Mouse (Mus musculus) forebrain, embryonic 15.5 days (tissue): ENCODE data around the gene Chmp5. TPM values are rescaled to one million over a fixed set of nuclear protein-coding genes. Genes with fewer than 3 reads are reported as not detected.

ENCODE experiments used
- ATAC-seq: fragments of 200-750 bp; cut with Nextera tagmentation; replicated peaks from 2 replicates; pipeline ENCODE4 v1.8.0; 2017; ENCODE audit warnings: mild to moderate bottlenecking, moderate TSS enrichment, moderate library complexity
- H3K27ac ChIP-seq: fragments of 300-500 bp; sonication (generic); replicated peaks from 2 replicates; pipeline ENCODE4 v1.5.1; 2015; ENCODE audit warnings: mild to moderate bottlenecking, inconsistent platforms
- H3K27me3 ChIP-seq: fragments of 300-500 bp; sonication (generic); 2 replicates; pipeline ENCODE4 v1.6.1; 2015; ENCODE audit warnings: inconsistent platforms
- H3K36me3 ChIP-seq: fragments of 300-500 bp; sonication (generic); 2 replicates; pipeline ENCODE4 v1.6.1; 2015; ENCODE audit warnings: mild to moderate bottlenecking, inconsistent platforms
- H3K4me1 ChIP-seq: fragments of 300-500 bp; sonication (generic); 2 replicates; pipeline ENCODE4 v1.6.1; 2015; ENCODE audit warnings: inconsistent platforms
- H3K4me2 ChIP-seq: fragments of 300-500 bp; sonication (generic); replicated peaks from 2 replicates; pipeline ENCODE4 v1.6.1; 2015; ENCODE audit warnings: mild to moderate bottlenecking, inconsistent platforms
- H3K4me3 ChIP-seq: fragments of 300-500 bp; sonication (generic); 2 replicates; pipeline ENCODE4 v1.5.1; 2015; ENCODE audit warnings: mild to moderate bottlenecking, inconsistent platforms
- H3K9ac ChIP-seq: fragments of 300-500 bp; sonication (generic); replicated peaks from 2 replicates; pipeline ENCODE4 v1.6.1; 2015; ENCODE audit warnings: mild to moderate bottlenecking, inconsistent platforms
- H3K9me3 ChIP-seq: fragments of 300-500 bp; sonication (generic); 2 replicates; pipeline ENCODE4 v1.6.1; 2016; ENCODE audit warnings: inconsistent platforms
- WGBS: fragments of 180-500 bp; shearing (Covaris S2); methylation state at CpG from one replicate; pipeline ENCODE4 v1.1.7; 2015; ENCODE audit warnings: mixed read lengths; 5-methylcytosine and 5-hydroxymethylcytosine counted together
- polyA plus RNA-seq: library from polyadenylated mRNA; unstranded; fragments of >200 nt; fragmentation: Nextera tagmentation; extraction: Ambion mirVana; gene quantifications from 2 replicates; pipeline ENCODE4 v1.2.1, GENCODE M21; 2015

Gene Chmp5
- polyA plus RNA-seq, 1 experiment from 2014 or later: 178 TPM

GRCm38 (mm10) chr4:40955942-40956341, 7.7 kb downstream of the Chmp5 start:
- WGBS: 95% methylated on average over 6 of the region's 6 CpGs
- Histone ChIP-seq H3K4me3 (no peak overlapping the region), H3K27me3 (no peaks in the 10 kb centered on the region), H3K9me3 (no peaks in the 10 kb centered on the region), H3K36me3 (peaks cover 85% of the 10 kb centered on the region), H3K4me2 (no peak overlapping the region), H3K4me1 (no peaks in the 10 kb centered on the region), H3K27ac (no peak overlapping the region), H3K9ac (no peak overlapping the region)
- ATAC-seq: no peak

GRCm38 (mm10) chr4:40963536-40963935, 15.3 kb downstream of the Chmp5 start:
- H3K9me3 ChIP-seq: no peaks in the 10 kb centered on the region
- no peak for ATAC-seq
- H3K4me2 ChIP-seq: no peak overlapping the region
- 83% methylated on average over 3 of the region's 3 CpGs for WGBS
- H3K27me3 ChIP-seq: no peaks in the 10 kb centered on the region
- peaks cover 84% of the 10 kb centered on the region for H3K36me3 ChIP-seq
- H3K27ac ChIP-seq: no peak overlapping the region
- no peak overlapping the region for H3K4me3 ChIP-seq
- no peaks in the 10 kb centered on the region for H3K4me1 ChIP-seq
- no peak overlapping the region for H3K9ac ChIP-seq

- H3K27ac ChIP-seq: no peak overlapping the region
- H3K9me3 ChIP-seq: no peaks in the 10 kb centered on the region
- peaks cover 33% of the 10 kb centered on the region for H3K36me3 ChIP-seq
- no peak overlapping the region for H3K9ac ChIP-seq
- peaks cover 26% of the 10 kb centered on the region for H3K4me1 ChIP-seq
- no peak overlapping the region for H3K4me3 ChIP-seq
- no peak for ATAC-seq
- H3K27me3 ChIP-seq: no peaks in the 10 kb centered on the region
- 87% methylated on average over 4 of the region's 4 CpGs for WGBS
- H3K4me2 ChIP-seq: no peak overlapping the region
Measured at GRCm38 (mm10) chr4:40969161-40969560, 21.0 kb downstream of the Chmp5 start.

- peaks cover 26% of the 10 kb centered on the region for H3K4me1 ChIP-seq
- peaks cover 27% of the 10 kb centered on the region for H3K36me3 ChIP-seq
- H3K9ac ChIP-seq: peak overlapping the region; percentile 87
- ATAC-seq: peak; percentile 47
- peak overlapping the region; percentile 88 for H3K4me2 ChIP-seq
- H3K27me3 ChIP-seq: no peaks in the 10 kb centered on the region
- H3K4me3 ChIP-seq: peak overlapping the region; percentile 87
- no peaks in the 10 kb centered on the region for H3K9me3 ChIP-seq
- WGBS: 11% methylated on average over 11 of the region's 13 CpGs
- peak overlapping the region; percentile 91 for H3K27ac ChIP-seq
Measured at GRCm38 (mm10) chr4:40969781-40970591, 21.8 kb downstream of the Chmp5 start.

GRCm38 (mm10) chr4:40970592-40970841, 22.3 kb downstream of the Chmp5 start:
- Histone ChIP-seq H3K36me3 (peaks cover 24% of the 10 kb centered on the region), H3K9me3 (no peaks in the 10 kb centered on the region), H3K4me3 (peak overlapping the region; percentile 87), H3K4me2 (peak overlapping the region; percentile 88), H3K4me1 (peaks cover 26% of the 10 kb centered on the region), H3K27ac (peak overlapping the region; percentile 91), H3K27me3 (no peaks in the 10 kb centered on the region), H3K9ac (peak overlapping the region; percentile 87)
- no peak for ATAC-seq
- WGBS: 0% methylated on average over 15 of the region's 16 CpGs

GRCm38 (mm10) chr4:40970842-40971701, 22.9 kb downstream of the Chmp5 start, which contains the start of gene Nfx1:
Nfx1 (plus strand) TSS chr4:40970906.
- Histone ChIP-seq H3K27me3 (no peaks in the 10 kb centered on the region), H3K4me3 (peak within 1 kb of the TSS; percentile 87), H3K9me3 (no peaks in the 10 kb centered on the region), H3K9ac (peak within 1 kb of the TSS; percentile 87), H3K36me3 (peaks cover 18% of the 10 kb centered on the region), H3K27ac (peak within 1 kb of the TSS; percentile 91), H3K4me1 (peaks cover 26% of the 10 kb centered on the region), H3K4me2 (peak within 1 kb of the TSS; percentile 88)
- WGBS: 1% methylated on average over 59 of the region's 85 CpGs
- peak; percentile 98 for ATAC-seq

- H3K4me2 ChIP-seq: peak overlapping the region; percentile 88
- peak overlapping the region; percentile 72 for H3K9ac ChIP-seq
- H3K36me3 ChIP-seq: peaks cover 17% of the 10 kb centered on the region
- H3K4me1 ChIP-seq: peaks cover 26% of the 10 kb centered on the region
- no peak for ATAC-seq
- H3K27me3 ChIP-seq: no peaks in the 10 kb centered on the region
- no peaks in the 10 kb centered on the region for H3K9me3 ChIP-seq
- peak overlapping the region; percentile 91 for H3K27ac ChIP-seq
- peak overlapping the region; percentile 87 for H3K4me3 ChIP-seq
- 25% methylated on average over 13 of the region's 13 CpGs for WGBS
Measured at GRCm38 (mm10) chr4:40971744-40972143, 23.5 kb downstream of the Chmp5 start.

GRCm38 (mm10) chr4:40974011-40974410, 25.8 kb downstream of the Chmp5 start:
- Histone ChIP-seq H3K9me3 (no peaks in the 10 kb centered on the region), H3K36me3 (peaks cover 27% of the 10 kb centered on the region), H3K4me2 (no peak overlapping the region), H3K9ac (no peak overlapping the region), H3K4me1 (peaks cover 26% of the 10 kb centered on the region), H3K4me3 (no peak overlapping the region), H3K27me3 (no peaks in the 10 kb centered on the region), H3K27ac (no peak overlapping the region)
- no peak for ATAC-seq
- 98% methylated on average over 1 of the region's 1 CpGs for WGBS

- H3K4me1 ChIP-seq: peaks cover 16% of the 10 kb centered on the region
- WGBS: 96% methylated on average over 3 of the region's 3 CpGs
Measured at GRCm38 (mm10) chr4:40975678-40976077, 27.5 kb downstream of the Chmp5 start.

GRCm38 (mm10) chr4:40976651-40977050, 28.4 kb downstream of the Chmp5 start:
- peaks cover 51% of the 10 kb centered on the region for H3K36me3 ChIP-seq
- H3K4me2 ChIP-seq: no peak overlapping the region
- no peaks in the 10 kb centered on the region for H3K27me3 ChIP-seq
- whole genome bisulfite sequencing: 95% methylated on average over 10 of the region's 10 CpGs
- no peak for ATAC-seq
- H3K4me1 ChIP-seq: peaks cover 16% of the 10 kb centered on the region
- H3K27ac ChIP-seq: no peak overlapping the region
- H3K9me3 ChIP-seq: no peaks in the 10 kb centered on the region
- no peak overlapping the region for H3K4me3 ChIP-seq
- H3K9ac ChIP-seq: no peak overlapping the region

More at GRCm38 (mm10) chr4:40975678-40976077, 27.5 kb downstream of the Chmp5 start:
- Histone ChIP-seq H3K9ac (no peak overlapping the region), H3K36me3 (peaks cover 41% of the 10 kb centered on the region), H3K4me3 (no peak overlapping the region), H3K27me3 (no peaks in the 10 kb centered on the region), H3K27ac (no peak overlapping the region), H3K9me3 (no peaks in the 10 kb centered on the region), H3K4me2 (no peak overlapping the region)
- ATAC-seq: no peak

GRCm38 (mm10) chr4:40979430-40979829, 31.2 kb downstream of the Chmp5 start:
- Histone ChIP-seq H3K9ac (no peak overlapping the region), H3K4me1 (no peaks in the 10 kb centered on the region), H3K36me3 (peaks cover 54% of the 10 kb centered on the region), H3K4me3 (no peak overlapping the region), H3K4me2 (no peak overlapping the region), H3K9me3 (no peaks in the 10 kb centered on the region), H3K27ac (no peak overlapping the region), H3K27me3 (no peaks in the 10 kb centered on the region)
- WGBS: 90% methylated on average over 1 of the region's 1 CpGs
- ATAC-seq: no peak

- no peaks in the 10 kb centered on the region for H3K27me3 ChIP-seq
- H3K36me3 ChIP-seq: peaks cover 68% of the 10 kb centered on the region
- H3K4me3 ChIP-seq: no peak overlapping the region
- H3K9me3 ChIP-seq: no peaks in the 10 kb centered on the region
- no peaks in the 10 kb centered on the region for H3K4me1 ChIP-seq
- no peak overlapping the region for H3K9ac ChIP-seq
- WGBS: 87% methylated on average over 3 of the region's 3 CpGs
- H3K27ac ChIP-seq: no peak overlapping the region
- no peak overlapping the region for H3K4me2 ChIP-seq
- no peak for ATAC-seq
Measured at GRCm38 (mm10) chr4:40982486-40982885, 34.3 kb downstream of the Chmp5 start.
